Mouse (Mus musculus): ENCODE results near the gene Pramef17. TPM values are rescaled to one million over a fixed set of nuclear protein-coding genes. Genes with fewer than 3 reads are reported as not detected.

The Pramef17 gene
- 0.94 TPM for polyA plus RNA-seq (2014; fragmentation: Illumina TruSeq; extraction: RNeasy Lipid Tissue Mini Kit (QIAGEN cat#74804))

GRCm38 (mm10) chr4:143994269-143994668 is at the start of gene Pramef17:
Gene Pramef17 (minus strand): TSS chr4:143994369.

GRCm38 (mm10) chr4:143966850-143967249 is 27.3 kb downstream of the Pramef17 start, which contains the start of gene Gm13101:
Gene Gm13101 (minus strand): TSS chr4:143966950.

GRCm38 (mm10) chr4:143950916-143951315 is 43.3 kb downstream of the Pramef17 start, which contains the start of gene Pramef25:
Gene Pramef25 (minus strand): TSS chr4:143951016.

Other genes starting within 250 kb of the Pramef17 start
- gene Gm13023, start 205.0 kb downstream of the Pramef17 start, polyA plus RNA-seq (2014; fragmentation: Illumina TruSeq; extraction: RNeasy Lipid Tissue Mini Kit (QIAGEN cat#74804)) = 76.3 TPM
- 104 TPM for gene Gm13084, start 178.3 kb downstream of the Pramef17 start, polyA plus RNA-seq (2014; fragmentation: Illumina TruSeq; extraction: RNeasy Lipid Tissue Mini Kit (QIAGEN cat#74804))
- gene Gm13103, start 147.9 kb downstream of the Pramef17 start, polyA plus RNA-seq (2014; fragmentation: Illumina TruSeq; extraction: RNeasy Lipid Tissue Mini Kit (QIAGEN cat#74804)) = 54.2 TPM
- not detected for gene Pramef6, start 94.0 kb downstream of the Pramef17 start, polyA plus RNA-seq (2014; fragmentation: Illumina TruSeq; extraction: RNeasy Lipid Tissue Mini Kit (QIAGEN cat#74804))
- gene Pramef25, start 43.4 kb downstream of the Pramef17 start, polyA plus RNA-seq (2014; fragmentation: Illumina TruSeq; extraction: RNeasy Lipid Tissue Mini Kit (QIAGEN cat#74804)) = not detected
- gene Gm13101, start 27.4 kb downstream of the Pramef17 start, polyA plus RNA-seq (2014; fragmentation: Illumina TruSeq; extraction: RNeasy Lipid Tissue Mini Kit (QIAGEN cat#74804)) = not detected
- 0.31 TPM for gene Pramel4, start 64.8 kb upstream of the Pramef17 start, polyA plus RNA-seq (2014; fragmentation: Illumina TruSeq; extraction: RNeasy Lipid Tissue Mini Kit (QIAGEN cat#74804))
- not detected for gene Gm13102, start 112.1 kb upstream of the Pramef17 start, polyA plus RNA-seq (2014; fragmentation: Illumina TruSeq; extraction: RNeasy Lipid Tissue Mini Kit (QIAGEN cat#74804))
- gene Oog3, start 168.3 kb upstream of the Pramef17 start, polyA plus RNA-seq (2014; fragmentation: Illumina TruSeq; extraction: RNeasy Lipid Tissue Mini Kit (QIAGEN cat#74804)) = 78.5 TPM
- gene Oog2, start 196.3 kb upstream of the Pramef17 start, polyA plus RNA-seq (2014; fragmentation: Illumina TruSeq; extraction: RNeasy Lipid Tissue Mini Kit (QIAGEN cat#74804)) = 25.4 TPM
- gene C87977, start 218.9 kb upstream of the Pramef17 start, polyA plus RNA-seq (2014; fragmentation: Illumina TruSeq; extraction: RNeasy Lipid Tissue Mini Kit (QIAGEN cat#74804)) = 47.8 TPM